ENCODE assay signal across 13 mouse cellular contexts in the genomic region with DNA sequence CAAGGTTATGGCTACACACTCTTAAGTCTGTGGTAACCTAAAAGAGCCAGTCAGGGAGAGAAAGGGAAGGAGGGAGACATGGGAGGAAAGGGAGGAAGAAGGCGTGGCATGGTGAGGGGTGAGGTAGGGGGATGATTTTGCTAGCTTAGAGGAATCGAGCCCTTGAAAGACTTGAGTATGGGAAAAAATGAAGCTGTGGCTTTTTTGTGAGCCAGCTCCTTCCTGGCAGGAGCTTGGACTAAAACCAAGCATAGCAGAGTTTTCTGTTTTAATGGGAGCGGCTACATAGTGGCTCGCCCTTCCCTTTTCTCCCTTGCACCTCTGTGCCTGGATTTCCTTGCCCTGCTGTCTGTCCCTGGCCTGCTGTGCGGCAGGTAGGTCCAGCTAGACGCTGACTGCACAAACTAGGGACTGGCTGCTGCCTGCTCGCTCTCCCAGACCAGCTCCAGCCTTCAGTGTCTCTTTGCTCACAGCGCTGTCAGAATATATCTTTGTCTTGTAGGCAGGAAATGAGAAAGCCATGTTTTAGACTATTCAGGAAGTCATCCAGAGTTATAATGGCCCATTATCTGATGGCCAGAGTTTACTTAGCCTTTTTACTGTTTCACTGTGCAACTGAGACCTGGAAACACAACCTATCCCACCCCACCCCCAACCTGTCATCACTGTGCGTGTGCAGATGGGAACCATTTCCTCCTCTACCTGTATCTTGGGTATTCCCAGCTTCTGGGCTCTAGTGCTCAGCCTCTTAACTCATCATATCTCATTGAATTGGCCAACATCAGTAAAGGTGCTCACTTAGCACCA. TPM values are rescaled to one million over a fixed set of nuclear protein-coding genes. Genes with fewer than 3 reads are reported as not detected.
A peak's percentile ranks its signal among the peaks of the same experiment; 100 is the strongest.
DNase-seq lines count a peak whose midpoint lies in the region; ATAC-seq and TF ChIP-seq lines count a peak whose summit lies in the region.
"Had no signal": no experiment of that assay in that cellular context is flagged by ENCODE, and none has a peak within 500 bp of the region (broad histone marks: within the 10 kb centered on the region; RNA-seq: fewer than 3 reads in every experiment).

No protein-coding gene starts in this region.

- peaks cover 9% of the 10 kb centered on the region for H3K4me1 ChIP-seq in heart, embryonic 15.5 days (replicated peaks)
- peaks cover 21% of the 10 kb centered on the region for H3K4me1 ChIP-seq in intestine, embryonic 16.5 days (ENCODE audit: control insufficient read depth, insufficient read depth, low read length)
- H3K4me1 ChIP-seq in stomach, postnatal 0 days (replicated peaks; ENCODE audit: control insufficient read depth, insufficient read depth), result no peaks in the 10 kb centered on the region; the same call in 1 of the 2 replicates
- H3K4me1 ChIP-seq: forebrain, embryonic 15.5 days; hindbrain, embryonic 12.5 days; midbrain, embryonic 13.5 days; neural tube, embryonic 15.5 days had no signal

- H3K4me3 ChIP-seq in heart, embryonic 15.5 days, result no peak overlapping the region
- H3K4me3 ChIP-seq in intestine, embryonic 16.5 days (ENCODE audit: low read length), result no peak overlapping the region
- no peak overlapping the region for H3K4me3 ChIP-seq in stomach, postnatal 0 days (ENCODE audit: low read depth, low read length)
- H3K4me3 ChIP-seq: forebrain, embryonic 15.5 days; hindbrain, embryonic 12.5 days; liver, embryonic 13.5 days; midbrain, embryonic 13.5 days; neural tube, embryonic 15.5 days had no signal

- TF ChIP-seq CTCF in stomach, postnatal 0 days (IDR thresholded peaks at IDR 0.05; ENCODE audit: low read depth), result no peak

- intact Hi-C loops in heart, postnatal 36 days (cut with DNase I), result no loop called here

- no peak for DNase-seq in heart, postnatal 36 days
- peak; percentile 48 for DNase-seq in retina, postnatal 1 day
- DNase-seq in retina, embryonic 14.5 days (ENCODE audit: low spot score), result no peak
- peak; percentile 42 for DNase-seq in stomach, postnatal 0 days (ENCODE audit: low spot score)
- no peak for DNase-seq in frontal cortex, postnatal 10 days (ENCODE audit: low spot score in 2 of 2)
- no peak for DNase-seq in natural killer cell, adult 2 months (ENCODE audit: low spot score in 2 of 2)
- DNase-seq: liver, embryonic 13.5 days had no signal

- H3K4me2 ChIP-seq in heart, embryonic 15.5 days, result no peak overlapping the region
- H3K4me2 ChIP-seq in intestine, embryonic 16.5 days (ENCODE audit: low read depth, low read length), result no peak overlapping the region
- no peak overlapping the region for H3K4me2 ChIP-seq in stomach, postnatal 0 days (replicated peaks; ENCODE audit: low read depth)
- H3K4me2 ChIP-seq: forebrain, embryonic 15.5 days; hindbrain, embryonic 12.5 days; liver, embryonic 13.5 days; midbrain, embryonic 13.5 days; neural tube, embryonic 15.5 days had no signal

- TF ChIP-seq EP300 in stomach, postnatal 0 days (optimal IDR thresholded peaks at IDR 0.05), result no peak

- peak overlapping the region; percentile 51; the same call in 1 of the 2 replicates for H3K27ac ChIP-seq in heart, embryonic 15.5 days
- H3K27ac ChIP-seq in intestine, embryonic 16.5 days (ENCODE audit: low read length), result peak overlapping the region; percentile 77
- H3K27ac ChIP-seq in stomach, postnatal 0 days (replicated peaks), result peak overlapping the region; percentile 84
- H3K27ac ChIP-seq: forebrain, embryonic 15.5 days; hindbrain, embryonic 12.5 days; liver, embryonic 13.5 days; midbrain, embryonic 13.5 days; neural tube, embryonic 15.5 days had no signal

- no peaks in the 10 kb centered on the region for H3K36me3 ChIP-seq in heart, embryonic 15.5 days
- H3K36me3 ChIP-seq in intestine, embryonic 16.5 days (ENCODE audit: control insufficient read depth, insufficient read depth, low read length), result no peaks in the 10 kb centered on the region
- no peaks in the 10 kb centered on the region for H3K36me3 ChIP-seq in stomach, postnatal 0 days (ENCODE audit: control insufficient read depth, insufficient read depth, low read length)
- H3K36me3 ChIP-seq: forebrain, embryonic 15.5 days; hindbrain, embryonic 12.5 days; liver, embryonic 13.5 days; midbrain, embryonic 13.5 days; neural tube, embryonic 15.5 days had no signal

- 0 out of 2 replicates have a peak, but pooled peaks have one; percentile 22 for ATAC-seq in heart, embryonic 15.5 days (replicated peaks; ENCODE audit: insufficient number of reproducible peaks, insufficient read depth, low FRiP score, low read depth)
- peak; percentile 63 for ATAC-seq in intestine, embryonic 16.5 days
- ATAC-seq in stomach, postnatal 0 days (ENCODE audit: low FRiP score, low TSS enrichment), result peak; percentile 67; the same call in 1 of the 2 replicates
- ATAC-seq: forebrain, embryonic 15.5 days; midbrain, embryonic 13.5 days had no signal

- peaks cover 14% of the 10 kb centered on the region; the same call in 1 of the 2 replicates for H3K27me3 ChIP-seq in heart, embryonic 15.5 days
- no peaks in the 10 kb centered on the region for H3K27me3 ChIP-seq in intestine, embryonic 16.5 days (replicated peaks; ENCODE audit: control insufficient read depth, insufficient read depth, low read length)
- no peaks in the 10 kb centered on the region for H3K27me3 ChIP-seq in stomach, postnatal 0 days (ENCODE audit: control insufficient read depth, insufficient read depth, low read length)
- H3K27me3 ChIP-seq: forebrain, embryonic 15.5 days; hindbrain, embryonic 12.5 days; liver, embryonic 13.5 days; midbrain, embryonic 13.5 days; neural tube, embryonic 15.5 days had no signal

- no peak overlapping the region for H3K9ac ChIP-seq in heart, embryonic 15.5 days
- H3K9ac ChIP-seq in intestine, embryonic 16.5 days (ENCODE audit: low read depth, low read length), result peak overlapping the region; percentile 43; the same call in 1 of the 2 replicates
- no peak overlapping the region for H3K9ac ChIP-seq in stomach, postnatal 0 days (ENCODE audit: low read length)
- H3K9ac ChIP-seq: forebrain, embryonic 15.5 days; hindbrain, embryonic 12.5 days; liver, embryonic 13.5 days; midbrain, embryonic 13.5 days; neural tube, embryonic 15.5 days had no signal

- 51% methylated on average over 9 of the region's 9 CpGs for WGBS in heart, embryonic 15.5 days
- WGBS in intestine, embryonic 16.5 days, result 56% methylated on average over 9 of the region's 9 CpGs
- WGBS in stomach, postnatal 0 days, result 42% methylated on average over 9 of the region's 9 CpGs

- H3K9me3 ChIP-seq in heart, embryonic 15.5 days (replicated peaks), result no peaks in the 10 kb centered on the region
- no peaks in the 10 kb centered on the region for H3K9me3 ChIP-seq in intestine, embryonic 16.5 days (ENCODE audit: control insufficient read depth, low read length)
- H3K9me3 ChIP-seq in stomach, postnatal 0 days (ENCODE audit: control insufficient read depth, low read length), result no peaks in the 10 kb centered on the region
- H3K9me3 ChIP-seq: forebrain, embryonic 15.5 days; hindbrain, embryonic 12.5 days; liver, embryonic 13.5 days; midbrain, embryonic 13.5 days; neural tube, embryonic 15.5 days had no signal

RNA-seq across cellular contexts. Expression of a gene that starts 57.4 kb away (rescaled TPM):
- polyA plus RNA-seq in heart, embryonic 15.5 days (2015; fragmentation: Nextera tagmentation; extraction: Ambion mirVana), result 3.3 and 4.8 TPM in 2 replicates
- total RNA-seq in heart, postnatal 36 days (2021), result 10 to 100 TPM in 1 of 2 experiments, 1 to 10 TPM in 1; 5.5 to 10.5 TPM
- 9.5 and 12.4 TPM in 2 replicates for polyA plus RNA-seq in intestine, embryonic 16.5 days (2015; fragmentation: Nextera tagmentation; extraction: Ambion mirVana)
- polyA plus RNA-seq in stomach, postnatal 0 days (2015; fragmentation: Nextera tagmentation; extraction: Ambion mirVana), result 11.9 and 13.5 TPM in 2 replicates

Comparison
In these comparisons a context has a peak if more than half of its experiments do, and no peak if none do; other contexts are left out.
1. DNase-seq: peak in retina, postnatal 1 day (single experiment) and stomach, postnatal 0 days (single experiment); none in heart, postnatal 36 days (0 of 2), retina, embryonic 14.5 days (single experiment), frontal cortex, postnatal 10 days (0 of 2) and natural killer cell, adult 2 months (0 of 2).
2. Peak in every context shown above with its lines, with median percentiles within 50 percentile points of each other: ATAC-seq and H3K27ac ChIP-seq.